Mouse (Mus musculus): ENCODE results near the gene Ackr2. TPM values are rescaled to one million over a fixed set of nuclear protein-coding genes. Genes with fewer than 3 reads are reported as not detected.

Gene Ackr2
- polyA plus RNA-seq, 1 experiment, result not detected

DNA sequence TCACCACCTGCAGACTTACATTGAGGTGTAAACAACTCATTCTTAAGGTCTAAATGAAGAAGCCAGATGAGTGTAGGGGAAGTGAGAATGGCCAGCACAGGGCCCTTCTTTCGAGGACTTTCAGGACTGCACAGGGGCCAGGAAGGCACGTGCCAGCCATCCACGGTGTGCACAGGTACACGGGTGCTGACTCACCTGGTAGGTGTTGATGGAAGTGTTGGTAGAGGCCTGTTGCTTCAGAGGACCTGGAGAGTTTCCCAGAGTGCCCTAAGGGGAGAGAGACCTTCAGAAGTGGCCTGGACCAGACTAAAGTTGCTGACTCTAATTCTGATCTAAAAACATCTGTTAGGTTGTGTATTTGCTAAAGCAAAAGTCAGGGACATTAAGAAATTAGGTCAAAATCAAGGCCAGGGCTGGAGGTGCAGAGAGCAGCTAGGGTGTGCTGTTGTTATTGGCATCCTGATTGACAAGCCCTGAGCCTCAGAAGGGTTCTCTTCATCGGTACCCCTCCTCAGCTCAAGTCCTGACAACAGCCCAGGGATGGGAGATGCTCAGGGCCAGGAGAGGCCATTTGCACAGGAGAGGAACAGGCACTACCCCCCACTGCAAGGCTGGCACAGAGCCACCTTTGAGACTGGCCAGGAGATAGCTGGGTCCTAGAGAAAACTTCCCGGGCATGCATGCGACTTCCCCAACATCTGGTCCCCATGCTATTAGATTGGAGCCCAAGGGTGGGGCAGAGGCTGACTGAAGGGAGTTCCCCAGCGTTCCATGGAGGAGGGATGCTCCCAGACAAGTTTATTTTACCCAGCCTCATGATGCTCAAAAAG, 5.5 kb downstream of the Ackr2 start:
- Histone ChIP-seq H3K27ac (ENCODE audit: insufficient read depth, low read length) (no peak overlapping the region), H3K4me1 (ENCODE audit: control insufficient read depth, insufficient read depth, low read length) (no peaks in the 10 kb centered on the region), H3K4me3 (ENCODE audit: insufficient read depth, low read length) (no peak overlapping the region)
- no peak for TF ChIP-seq CTCF (IDR thresholded peaks at IDR 0.05; ENCODE audit: borderline replicate concordance, insufficient read depth, low read length)
- no peak for TF ChIP-seq POLR2A (IDR thresholded peaks at IDR 0.05; ENCODE audit: low read depth, low read length)

DNA sequence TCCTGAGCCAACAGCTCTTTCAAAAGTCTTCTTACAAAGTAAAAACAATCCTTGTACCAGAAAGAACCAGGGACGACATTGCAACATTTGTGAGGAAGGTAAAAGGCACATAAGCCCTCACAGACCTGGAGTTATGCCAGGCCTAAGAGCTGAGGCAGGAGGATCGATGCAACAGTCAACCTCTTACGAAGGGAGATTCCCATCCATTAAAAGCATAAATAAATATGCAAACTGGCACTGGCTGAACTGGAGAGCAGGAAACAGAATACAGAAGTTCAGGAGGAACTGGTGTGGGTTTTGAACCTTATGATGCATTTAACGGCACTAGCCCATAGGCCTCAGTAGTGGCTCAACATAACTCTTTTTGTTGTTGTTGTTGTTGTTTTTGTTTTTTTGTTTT, 6.2 kb downstream of the Ackr2 start:
- no peak overlapping the region for H3K4me3 ChIP-seq (ENCODE audit: insufficient read depth, low read length)
- TF ChIP-seq CTCF (IDR thresholded peaks at IDR 0.05; ENCODE audit: borderline replicate concordance, insufficient read depth, low read length), result no peak
- no peak overlapping the region for H3K27ac ChIP-seq (ENCODE audit: insufficient read depth, low read length)
- H3K4me1 ChIP-seq (ENCODE audit: control insufficient read depth, insufficient read depth, low read length), result no peaks in the 10 kb centered on the region

GRCm38 (mm10) chr9:121904946-121905345, 6.8 kb downstream of the Ackr2 start:
- TF ChIP-seq CTCF (IDR thresholded peaks at IDR 0.05; ENCODE audit: borderline replicate concordance, insufficient read depth, low read length) (no peak), POLR2A (IDR thresholded peaks at IDR 0.05; ENCODE audit: low read depth, low read length) (no peak)
- Histone ChIP-seq H3K27ac (ENCODE audit: insufficient read depth, low read length) (no peak overlapping the region), H3K4me3 (ENCODE audit: insufficient read depth, low read length) (no peak overlapping the region), H3K4me1 (ENCODE audit: control insufficient read depth, insufficient read depth, low read length) (no peaks in the 10 kb centered on the region)

DNA sequence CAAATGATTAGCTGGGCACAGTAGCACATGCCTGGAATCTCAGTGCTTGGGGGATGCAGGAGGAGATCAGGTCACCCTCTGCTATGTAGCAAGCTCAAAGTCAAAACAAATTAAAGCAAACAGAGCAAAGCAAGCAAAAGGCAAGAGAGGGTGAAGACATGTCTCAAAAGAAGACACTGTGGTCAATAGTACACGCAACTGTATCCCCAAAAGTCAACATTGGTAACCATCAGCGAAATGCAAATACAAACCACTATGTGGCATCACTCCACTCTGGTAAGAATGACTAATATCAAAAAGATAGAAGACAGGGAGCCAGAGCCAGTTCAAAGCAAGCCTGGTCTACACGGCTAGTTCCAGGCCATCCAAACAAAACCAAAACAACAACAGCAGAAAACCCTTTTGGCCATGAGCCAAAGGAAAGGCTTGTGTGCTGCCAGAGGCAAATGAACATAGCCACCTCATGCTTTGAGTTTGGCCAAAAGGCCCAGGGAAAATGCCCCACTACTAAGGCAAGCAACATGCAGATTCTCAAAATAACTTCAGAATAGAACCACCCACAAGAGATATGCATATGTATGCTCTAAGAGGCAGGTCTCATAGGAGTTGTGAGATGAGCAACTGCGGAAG, 7.5 kb downstream of the Ackr2 start:
- H3K27ac ChIP-seq (ENCODE audit: insufficient read depth, low read length), result no peak overlapping the region
- H3K4me3 ChIP-seq (ENCODE audit: insufficient read depth, low read length), result no peak overlapping the region; the same call in 1 of the 2 replicates
- TF ChIP-seq POLR2A (IDR thresholded peaks at IDR 0.05; ENCODE audit: low read depth, low read length), result no peak
- no peak for TF ChIP-seq CTCF (IDR thresholded peaks at IDR 0.05; ENCODE audit: borderline replicate concordance, insufficient read depth, low read length)
- no peaks in the 10 kb centered on the region for H3K4me1 ChIP-seq (ENCODE audit: control insufficient read depth, insufficient read depth, low read length)

DNA sequence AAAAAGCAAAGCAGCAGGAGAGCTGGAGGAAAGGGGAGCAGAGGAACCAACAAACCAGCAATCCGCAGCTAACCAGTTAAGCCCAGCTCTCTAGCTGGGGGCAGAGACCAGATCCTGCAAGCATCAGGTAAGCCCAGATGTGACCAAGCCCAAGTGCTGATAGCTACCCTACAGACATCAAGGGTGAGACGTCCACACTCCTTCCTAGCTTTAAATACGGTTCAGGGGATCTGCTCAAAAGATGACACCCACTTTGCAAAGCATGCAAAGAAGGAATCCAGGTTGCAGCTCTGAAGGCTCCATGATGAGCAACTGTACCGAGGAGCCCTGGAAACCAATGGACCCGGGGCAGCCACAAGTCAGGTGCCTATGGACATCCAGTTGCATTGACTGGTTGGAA, 8.3 kb downstream of the Ackr2 start:
- Histone ChIP-seq H3K4me1 (ENCODE audit: control insufficient read depth, insufficient read depth, low read length) (no peaks in the 10 kb centered on the region), H3K27ac (ENCODE audit: insufficient read depth, low read length) (no peak overlapping the region), H3K4me3 (ENCODE audit: insufficient read depth, low read length) (no peak overlapping the region)
- TF ChIP-seq POLR2A (IDR thresholded peaks at IDR 0.05; ENCODE audit: low read depth, low read length), result no peak
- no peak for TF ChIP-seq CTCF (IDR thresholded peaks at IDR 0.05; ENCODE audit: borderline replicate concordance, insufficient read depth, low read length)

DNA sequence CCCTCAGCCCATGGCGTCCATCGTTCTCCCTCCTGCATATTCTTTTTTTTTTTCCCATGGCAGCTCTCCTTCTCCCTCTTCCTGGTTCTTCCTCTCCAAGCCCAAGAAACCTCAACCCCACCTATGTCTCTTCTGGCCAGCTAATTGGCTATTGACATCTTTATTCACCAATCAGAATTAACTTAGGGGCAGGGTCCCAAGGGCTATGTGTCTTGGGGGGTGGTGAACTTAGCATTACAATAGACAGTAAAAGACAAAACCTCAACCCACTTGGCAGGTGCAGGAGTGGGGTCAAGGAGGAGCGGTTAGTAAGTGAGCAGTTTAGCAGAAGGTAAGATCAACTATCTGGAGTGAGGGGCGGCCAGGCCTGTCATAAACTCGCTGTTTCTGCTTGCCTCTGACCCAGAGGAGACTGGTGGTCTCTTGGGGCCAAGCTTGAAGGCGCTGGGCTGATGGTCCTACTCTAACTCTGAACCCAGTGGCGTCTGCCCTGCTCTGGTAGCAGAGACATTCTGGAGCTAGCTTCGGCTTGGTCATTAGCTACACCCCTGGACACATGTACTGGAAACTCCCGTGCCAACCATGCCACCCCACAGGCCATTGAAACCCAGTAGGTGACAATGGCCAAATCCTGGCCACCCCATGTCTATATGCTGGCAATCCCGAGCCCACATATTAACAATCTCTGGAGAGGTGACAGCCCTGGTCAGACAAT, 9.4 kb downstream of the Ackr2 start:
- no peaks in the 10 kb centered on the region for H3K4me1 ChIP-seq (ENCODE audit: control insufficient read depth, insufficient read depth, low read length)
- no peak overlapping the region for H3K4me3 ChIP-seq (ENCODE audit: insufficient read depth, low read length)
- H3K27ac ChIP-seq (ENCODE audit: insufficient read depth, low read length), result no peak overlapping the region
- TF ChIP-seq CTCF (IDR thresholded peaks at IDR 0.05; ENCODE audit: borderline replicate concordance, insufficient read depth, low read length), result no peak

DNA sequence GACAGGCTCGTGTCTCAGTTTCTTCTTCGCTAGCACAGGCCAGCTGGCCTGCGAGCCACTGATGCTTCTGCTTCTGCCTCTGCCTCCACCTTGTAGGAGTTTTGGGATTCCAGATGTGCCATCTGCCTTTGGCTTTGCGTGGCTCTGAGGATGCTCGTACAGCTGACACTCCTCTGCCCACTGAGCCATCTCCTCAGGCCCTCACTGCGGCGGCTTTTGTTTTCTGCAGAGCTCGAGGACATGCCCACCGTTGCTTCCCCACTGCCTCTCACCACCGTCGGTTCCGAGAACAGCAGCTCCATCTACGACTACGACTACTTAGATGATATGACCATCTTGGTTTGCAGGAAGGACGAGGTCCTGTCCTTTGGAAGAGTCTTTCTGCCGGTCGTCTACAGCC, 10.2 kb downstream of the Ackr2 start:
- TF ChIP-seq POLR2A (IDR thresholded peaks at IDR 0.05; ENCODE audit: low read depth, low read length), result no peak
- TF ChIP-seq CTCF (IDR thresholded peaks at IDR 0.05; ENCODE audit: borderline replicate concordance, insufficient read depth, low read length), result no peak
- no peaks in the 10 kb centered on the region for H3K4me1 ChIP-seq (ENCODE audit: control insufficient read depth, insufficient read depth, low read length)
- H3K27ac ChIP-seq (ENCODE audit: insufficient read depth, low read length), result no peak overlapping the region

DNA sequence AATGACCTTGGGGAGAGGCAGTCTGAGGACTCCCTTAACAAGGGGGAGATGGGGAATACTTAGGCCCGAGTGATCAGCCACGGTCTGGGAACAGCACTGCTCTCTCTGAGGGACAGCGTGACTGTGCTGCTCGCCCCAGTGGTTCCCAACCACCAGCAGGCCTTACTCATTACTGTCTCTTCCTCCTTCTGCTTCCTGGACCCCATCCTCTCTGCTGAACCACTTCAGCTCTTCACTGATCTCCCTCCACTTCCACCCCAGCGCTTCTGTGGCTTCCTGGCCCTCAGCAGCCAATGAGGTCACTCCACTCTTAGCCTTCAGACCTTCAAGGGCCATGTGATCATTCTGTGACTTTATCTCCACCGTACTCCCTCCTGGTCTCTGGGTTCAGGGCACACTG, 11.5 kb downstream of the Ackr2 start:
- no peak overlapping the region for H3K4me3 ChIP-seq (ENCODE audit: insufficient read depth, low read length)
- TF ChIP-seq CTCF (IDR thresholded peaks at IDR 0.05; ENCODE audit: borderline replicate concordance, insufficient read depth, low read length) (no peak), POLR2A (IDR thresholded peaks at IDR 0.05; ENCODE audit: low read depth, low read length) (no peak)
- no peaks in the 10 kb centered on the region for H3K4me1 ChIP-seq (ENCODE audit: control insufficient read depth, insufficient read depth, low read length)
- H3K27ac ChIP-seq (ENCODE audit: insufficient read depth, low read length), result no peak overlapping the region

More for the DNA sequence above, 10.2 kb downstream of the Ackr2 start:
- no peak overlapping the region for H3K4me3 ChIP-seq (ENCODE audit: insufficient read depth, low read length)

DNA sequence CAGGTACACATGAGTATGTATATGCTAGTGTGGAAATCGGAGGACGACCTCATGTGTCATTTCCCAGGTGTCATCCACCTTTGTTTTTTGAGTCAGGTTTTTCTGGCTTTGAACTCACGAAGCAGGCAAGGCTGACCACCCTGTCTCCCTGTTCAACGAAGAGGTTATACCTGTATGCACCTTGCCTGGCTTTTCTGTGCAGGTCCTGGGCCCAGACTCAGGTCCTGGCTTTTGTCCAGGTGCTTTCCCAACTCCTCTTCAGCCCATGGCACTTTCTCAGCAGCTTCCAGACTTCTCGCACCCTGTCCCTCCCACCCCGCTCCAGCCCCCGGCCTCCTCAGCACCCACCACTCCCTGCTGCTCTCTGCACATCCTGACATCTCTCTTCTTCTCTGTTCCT, 13.0 kb downstream of the Ackr2 start:
- Histone ChIP-seq H3K4me1 (ENCODE audit: control insufficient read depth, insufficient read depth, low read length) (no peaks in the 10 kb centered on the region), H3K4me3 (ENCODE audit: insufficient read depth, low read length) (no peak overlapping the region), H3K27ac (ENCODE audit: insufficient read depth, low read length) (no peak overlapping the region)
- TF ChIP-seq POLR2A (IDR thresholded peaks at IDR 0.05; ENCODE audit: low read depth, low read length) (no peak), CTCF (IDR thresholded peaks at IDR 0.05; ENCODE audit: borderline replicate concordance, insufficient read depth, low read length) (no peak)

- Histone ChIP-seq H3K27ac (ENCODE audit: insufficient read depth, low read length) (no peak overlapping the region), H3K4me1 (ENCODE audit: control insufficient read depth, insufficient read depth, low read length) (no peaks in the 10 kb centered on the region), H3K4me3 (ENCODE audit: insufficient read depth, low read length) (no peak overlapping the region)
- no peak for TF ChIP-seq CTCF (IDR thresholded peaks at IDR 0.05; ENCODE audit: borderline replicate concordance, insufficient read depth, low read length)
- no peak for TF ChIP-seq POLR2A (IDR thresholded peaks at IDR 0.05; ENCODE audit: low read depth, low read length)
These were observed 14.6 kb downstream of the Ackr2 start for GRCm38 (mm10) chr9:121912786-121913185.

All from embryonic fibroblast, embryonic 13.5 days (primary cell).